Mouse (Mus musculus) forebrain, embryonic 13.5 days (tissue): ENCODE measurements at regions not wholly inside any gene's neighbourhood (a gene's known extent, or its start where the extent isn't known, plus 50 kb on each side); places are given as distances from the start of the nearest gene placed in this dataset.

Experiments used
- ATAC-seq: fragments of 200-750 bp; cut with Nextera tagmentation; 2 replicates; pipeline ENCODE4 v1.8.0; 2017
- H3K27ac ChIP-seq: fragments of 300-500 bp; sonication (generic); 2 replicates; pipeline ENCODE4 v1.5.1; 2015; ENCODE audit warnings: inconsistent platforms, mild to moderate bottlenecking, moderate library complexity
- H3K27me3 ChIP-seq: fragments of 300-500 bp; sonication (generic); 2 replicates; pipeline ENCODE4 v1.6.1; 2015; ENCODE audit warnings: mild to moderate bottlenecking, inconsistent platforms
- H3K36me3 ChIP-seq: fragments of 300-500 bp; sonication (generic); 2 replicates; pipeline ENCODE4 v1.6.1; 2015; ENCODE audit warnings: mild to moderate bottlenecking, inconsistent platforms; ENCODE audit not compliant: poor library complexity, severe bottlenecking
- H3K4me1 ChIP-seq: fragments of 300-500 bp; sonication (generic); 2 replicates; pipeline ENCODE4 v1.6.1; 2015; ENCODE audit warnings: inconsistent platforms
- H3K4me2 ChIP-seq: fragments of 300-500 bp; sonication (generic); 2 replicates; pipeline ENCODE4 v1.6.1; 2015; ENCODE audit warnings: inconsistent platforms, mild to moderate bottlenecking, moderate library complexity
- H3K4me3 ChIP-seq: fragments of 300-500 bp; sonication (generic); 2 replicates; pipeline ENCODE4 v1.5.1; 2015; ENCODE audit warnings: mild to moderate bottlenecking, inconsistent platforms
- H3K9ac ChIP-seq: fragments of 300-500 bp; sonication (generic); 2 replicates; pipeline ENCODE4 v1.6.1; 2015; ENCODE audit warnings: mild to moderate bottlenecking, inconsistent platforms
- H3K9me3 ChIP-seq: fragments of 300-500 bp; sonication (generic); replicated peaks from 2 replicates; pipeline ENCODE4 v1.6.1; 2016; ENCODE audit warnings: inconsistent platforms
- WGBS: fragments of 180-500 bp; shearing (Covaris S2); methylation state at CpG from one replicate; pipeline ENCODE4 v1.1.7; 2015; 5-methylcytosine and 5-hydroxymethylcytosine counted together

- Histone ChIP-seq H3K4me3 (no peak overlapping the region), H3K4me1 (peaks cover 37% of the 10 kb centered on the region), H3K9ac (no peak overlapping the region), H3K27me3 (no peaks in the 10 kb centered on the region), H3K9me3 (no peaks in the 10 kb centered on the region), H3K36me3 (no peaks in the 10 kb centered on the region), H3K27ac (no peak overlapping the region), H3K4me2 (no peak overlapping the region)
- ATAC-seq, result no peak
- 85% methylated on average over 9 of the region's 9 CpGs for WGBS
Measured at GRCm38 (mm10) chr6:31077779-31078178, 118.9 kb upstream of the Klf14 start.

GRCm38 (mm10) chr6:31078413-31078812, 119.5 kb upstream of the Klf14 start:
- Histone ChIP-seq H3K4me2 (no peak overlapping the region), H3K9me3 (no peaks in the 10 kb centered on the region), H3K36me3 (no peaks in the 10 kb centered on the region), H3K9ac (no peak overlapping the region), H3K27ac (no peak overlapping the region), H3K27me3 (no peaks in the 10 kb centered on the region), H3K4me1 (peaks cover 37% of the 10 kb centered on the region), H3K4me3 (no peak overlapping the region)
- 71% methylated on average over 6 of the region's 6 CpGs for WGBS
- ATAC-seq, result no peak

DNA sequence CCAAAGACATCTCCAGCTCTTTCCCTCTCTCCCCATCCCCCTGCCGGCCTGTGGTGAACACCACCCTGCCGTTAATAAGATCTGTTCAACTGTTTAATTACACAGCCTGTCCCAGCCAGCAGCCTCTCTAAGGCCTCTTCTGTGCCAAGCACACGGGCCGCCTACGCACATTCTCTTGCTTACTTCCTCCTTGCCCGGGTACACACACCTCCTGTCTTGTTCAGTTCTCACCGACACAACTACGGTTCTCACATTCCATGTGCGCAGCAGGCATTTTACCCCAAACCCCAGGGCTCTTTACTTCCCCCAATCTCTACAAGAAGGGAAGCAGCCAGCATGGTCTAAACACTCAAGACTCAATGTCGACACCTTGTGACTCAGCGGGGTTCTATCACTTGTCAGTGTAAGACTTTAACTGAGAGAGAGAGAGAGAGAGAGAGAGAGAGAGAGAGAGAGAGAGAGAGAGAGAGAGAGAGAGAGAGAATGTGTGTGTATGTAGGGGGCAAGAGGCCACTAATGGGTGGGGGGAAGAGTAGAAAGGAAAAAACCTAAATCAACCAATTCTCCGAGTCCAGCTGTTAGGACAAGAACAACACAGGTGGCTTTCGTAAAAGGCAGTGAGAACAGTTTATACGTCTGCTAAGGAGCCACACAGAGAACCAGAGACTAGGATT, 120.8 kb upstream of the Klf14 start:
- ATAC-seq, result no peak
- peaks cover 37% of the 10 kb centered on the region for H3K4me1 ChIP-seq
- WGBS, result 76% methylated on average over 14 of the region's 14 CpGs
- H3K9me3 ChIP-seq, result no peaks in the 10 kb centered on the region
- no peaks in the 10 kb centered on the region for H3K27me3 ChIP-seq
- no peak overlapping the region for H3K4me3 ChIP-seq
- H3K9ac ChIP-seq, result no peak overlapping the region
- no peak overlapping the region for H3K4me2 ChIP-seq
- H3K36me3 ChIP-seq, result no peaks in the 10 kb centered on the region
- H3K27ac ChIP-seq, result no peak overlapping the region

GRCm38 (mm10) chr6:31080279-31080678, 121.4 kb upstream of the Klf14 start:
- Histone ChIP-seq H3K4me1 (peaks cover 34% of the 10 kb centered on the region), H3K36me3 (no peaks in the 10 kb centered on the region), H3K9ac (no peak overlapping the region), H3K4me3 (no peak overlapping the region), H3K27ac (no peak overlapping the region), H3K9me3 (no peaks in the 10 kb centered on the region), H3K4me2 (no peak overlapping the region), H3K27me3 (no peaks in the 10 kb centered on the region)
- ATAC-seq, result no peak
- WGBS, result 96% methylated on average over 4 of the region's 4 CpGs

DNA sequence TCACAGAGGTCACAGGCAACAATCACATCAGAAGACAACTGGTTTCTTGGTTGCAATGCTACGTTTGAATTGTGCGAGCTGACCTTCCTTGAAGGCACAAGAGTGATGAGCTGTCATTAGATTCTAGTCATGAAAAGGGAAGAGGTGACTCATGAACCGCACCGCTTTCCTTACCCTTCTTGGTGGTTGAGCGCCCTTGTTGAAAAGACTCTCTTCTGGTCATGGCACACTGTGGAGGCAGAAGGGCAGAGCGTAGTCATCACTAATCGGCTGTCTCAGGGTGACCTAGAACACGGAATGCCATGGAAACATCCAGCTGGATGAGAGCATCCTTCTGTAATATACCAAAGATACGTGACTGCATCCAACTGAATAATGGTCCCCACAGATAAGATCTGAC, 121.8 kb upstream of the Klf14 start:
- Histone ChIP-seq H3K9me3 (no peaks in the 10 kb centered on the region), H3K4me1 (peaks cover 31% of the 10 kb centered on the region), H3K36me3 (no peaks in the 10 kb centered on the region), H3K9ac (no peak overlapping the region), H3K4me2 (no peak overlapping the region), H3K27me3 (no peaks in the 10 kb centered on the region), H3K4me3 (no peak overlapping the region), H3K27ac (no peak overlapping the region)
- no peak for ATAC-seq
- WGBS, result 94% methylated on average over 9 of the region's 9 CpGs

DNA sequence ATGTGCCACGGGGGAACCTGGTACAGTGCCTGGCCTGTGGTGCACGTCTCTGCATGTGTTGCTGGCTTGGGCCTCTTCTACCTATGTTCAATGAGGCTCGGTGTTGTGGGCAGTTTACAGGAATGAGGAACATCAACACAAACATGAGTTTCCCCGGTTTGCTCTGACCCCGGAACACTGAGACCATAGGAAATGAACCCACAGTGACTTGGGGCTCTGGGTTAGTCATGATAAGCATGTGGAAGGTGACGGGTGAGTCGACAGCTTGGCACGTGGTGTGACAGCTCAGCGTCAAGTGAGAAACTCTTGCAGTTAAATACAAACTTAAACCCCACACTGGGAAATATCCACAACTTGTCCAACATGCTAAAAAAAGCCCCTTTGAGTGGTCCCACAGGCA, 122.4 kb upstream of the Klf14 start:
- Histone ChIP-seq H3K4me2 (no peak overlapping the region), H3K27me3 (no peaks in the 10 kb centered on the region), H3K4me3 (no peak overlapping the region), H3K9ac (no peak overlapping the region), H3K4me1 (peaks cover 32% of the 10 kb centered on the region), H3K36me3 (no peaks in the 10 kb centered on the region), H3K9me3 (no peaks in the 10 kb centered on the region), H3K27ac (no peak overlapping the region)
- WGBS, result 93% methylated on average over 9 of the region's 9 CpGs
- ATAC-seq, result no peak

DNA sequence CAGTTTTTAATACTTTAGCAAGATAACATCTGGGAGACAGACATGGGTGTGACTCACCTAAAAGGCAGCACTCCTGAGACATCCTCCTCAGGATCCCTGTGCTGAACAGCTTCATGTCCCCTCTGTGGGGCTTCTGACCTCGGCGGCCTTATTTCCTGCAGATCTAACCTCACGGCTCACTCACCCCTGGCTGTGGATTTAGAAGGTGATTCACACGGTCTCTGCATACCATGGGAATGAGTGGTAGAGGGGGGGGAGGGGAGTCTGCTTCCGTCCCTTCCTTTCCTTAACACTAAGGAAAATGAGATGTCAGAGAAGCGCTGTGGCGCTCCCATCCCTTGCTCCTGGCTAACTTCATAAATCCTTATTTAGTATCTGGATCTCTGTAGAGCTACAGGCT, 123.1 kb upstream of the Klf14 start:
- H3K36me3 ChIP-seq, result no peaks in the 10 kb centered on the region
- WGBS, result 81% methylated on average over 7 of the region's 7 CpGs
- H3K4me3 ChIP-seq, result no peak overlapping the region
- peaks cover 32% of the 10 kb centered on the region for H3K4me1 ChIP-seq
- no peak for ATAC-seq
- no peak overlapping the region for H3K27ac ChIP-seq
- no peak overlapping the region for H3K4me2 ChIP-seq
- H3K9me3 ChIP-seq, result no peaks in the 10 kb centered on the region
- H3K9ac ChIP-seq, result no peak overlapping the region
- H3K27me3 ChIP-seq, result no peaks in the 10 kb centered on the region

GRCm38 (mm10) chr6:31082613-31083470, 124.0 kb upstream of the Klf14 start:
- H3K4me3 ChIP-seq, result no peak overlapping the region
- 88% methylated on average over 10 of the region's 10 CpGs for WGBS
- no peak overlapping the region for H3K4me2 ChIP-seq
- peaks cover 36% of the 10 kb centered on the region for H3K4me1 ChIP-seq
- no peak overlapping the region for H3K9ac ChIP-seq
- H3K27ac ChIP-seq, result no peak overlapping the region
- H3K36me3 ChIP-seq, result no peaks in the 10 kb centered on the region
- no peak for ATAC-seq
- H3K9me3 ChIP-seq, result no peaks in the 10 kb centered on the region
- H3K27me3 ChIP-seq, result no peaks in the 10 kb centered on the region

DNA sequence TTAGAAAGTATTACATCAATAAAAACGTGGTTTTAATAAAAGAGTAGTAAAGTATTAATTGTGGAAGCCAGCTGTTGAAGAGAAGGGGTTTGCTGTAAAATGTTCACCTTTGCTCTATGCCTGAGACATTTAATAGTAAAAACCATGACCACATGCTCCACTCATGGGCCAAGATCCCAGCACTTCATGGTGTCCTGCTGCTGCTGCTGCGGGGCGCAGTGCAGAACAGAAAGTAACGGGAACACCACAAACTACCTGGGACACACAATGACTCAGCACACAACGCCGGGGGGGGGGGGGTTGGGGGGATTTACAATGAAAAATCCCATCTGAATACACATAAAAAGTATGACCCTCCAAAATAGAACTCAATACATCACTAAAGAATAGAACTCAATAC, 124.8 kb upstream of the Klf14 start:
- ATAC-seq, result no peak

GRCm38 (mm10) chr6:31085063-31085759, 126.3 kb upstream of the Klf14 start:
- H3K27me3 ChIP-seq, result no peaks in the 10 kb centered on the region
- WGBS, result 93% methylated on average over 8 of the region's 8 CpGs
- H3K4me3 ChIP-seq, result no peak overlapping the region
- no peak overlapping the region for H3K27ac ChIP-seq
- ATAC-seq, result no peak
- H3K9me3 ChIP-seq, result no peaks in the 10 kb centered on the region
- no peak overlapping the region for H3K4me2 ChIP-seq
- no peaks in the 10 kb centered on the region for H3K36me3 ChIP-seq
- no peak overlapping the region for H3K9ac ChIP-seq
- H3K4me1 ChIP-seq, result peaks cover 47% of the 10 kb centered on the region

More for the DNA sequence above, 124.8 kb upstream of the Klf14 start:
- no peak overlapping the region for H3K4me2 ChIP-seq
- no peak overlapping the region for H3K27ac ChIP-seq
- H3K4me3 ChIP-seq, result no peak overlapping the region
- no peaks in the 10 kb centered on the region for H3K36me3 ChIP-seq
- H3K27me3 ChIP-seq, result no peaks in the 10 kb centered on the region
- H3K4me1 ChIP-seq, result peaks cover 39% of the 10 kb centered on the region
- no peaks in the 10 kb centered on the region for H3K9me3 ChIP-seq
- no peak overlapping the region for H3K9ac ChIP-seq
- 85% methylated on average over 6 of the region's 6 CpGs for WGBS

DNA sequence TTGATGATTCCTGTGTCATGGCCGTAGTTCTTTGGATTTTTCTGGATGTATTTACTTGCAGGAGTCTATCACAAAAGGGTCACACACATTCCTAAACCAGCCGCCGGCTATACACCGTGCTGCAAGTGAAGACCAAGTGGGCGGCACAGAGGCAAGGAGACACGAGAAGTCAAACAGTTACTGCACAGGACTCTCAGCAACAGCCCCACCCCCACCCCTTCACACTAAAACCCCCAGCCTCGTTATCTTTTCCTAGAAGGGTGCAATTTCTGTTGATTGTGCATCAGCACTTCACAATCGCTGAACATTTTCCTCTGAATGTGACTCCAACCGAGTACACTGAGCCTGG, 126.9 kb upstream of the Klf14 start:
- no peak for ATAC-seq
- Histone ChIP-seq H3K36me3 (no peaks in the 10 kb centered on the region), H3K27me3 (no peaks in the 10 kb centered on the region), H3K27ac (no peak overlapping the region), H3K4me1 (peaks cover 52% of the 10 kb centered on the region), H3K9me3 (no peaks in the 10 kb centered on the region), H3K4me2 (peak overlapping the region; percentile 10), H3K4me3 (no peak overlapping the region), H3K9ac (no peak overlapping the region)
- WGBS, result 48% methylated on average over 9 of the region's 9 CpGs

- Histone ChIP-seq H3K36me3 (no peaks in the 10 kb centered on the region), H3K27ac (no peak overlapping the region), H3K4me2 (peak overlapping the region; percentile 10), H3K9ac (no peak overlapping the region), H3K4me3 (no peak overlapping the region), H3K9me3 (no peaks in the 10 kb centered on the region), H3K4me1 (peaks cover 54% of the 10 kb centered on the region), H3K27me3 (no peaks in the 10 kb centered on the region)
- 80% methylated on average over 5 of the region's 5 CpGs for WGBS
- no peak for ATAC-seq
Measured at GRCm38 (mm10) chr6:31086283-31086682, 127.4 kb upstream of the Klf14 start.
